27 mouse cellular contexts compared by ENCODE assay signal in genomic region chr16:96222452-96222851, GRCm38 (mm10). TPM values are rescaled to one million over a fixed set of nuclear protein-coding genes. Genes with fewer than 3 reads are reported as not detected.
"Had no signal": no experiment of that assay in that cellular context is flagged by ENCODE, and none has a peak within 500 bp of the region (broad histone marks: within the 10 kb centered on the region; RNA-seq: fewer than 3 reads in every experiment).

No protein-coding gene starts in this region.

- H3K9me3 ChIP-seq: forebrain, embryonic 15.5 days; hindbrain, embryonic 13.5 days; hindbrain, embryonic 15.5 days; intestine, embryonic 15.5 days; kidney, embryonic 15.5 days; limb, embryonic 13.5 days; limb, embryonic 15.5 days; liver, embryonic 12.5 days had no signal

- H3K4me2 ChIP-seq: forebrain, embryonic 15.5 days; hindbrain, embryonic 13.5 days; hindbrain, embryonic 15.5 days; intestine, embryonic 15.5 days; kidney, embryonic 15.5 days; limb, embryonic 13.5 days; limb, embryonic 15.5 days; liver, embryonic 12.5 days had no signal

- H3K27me3 ChIP-seq: forebrain, embryonic 15.5 days; hindbrain, embryonic 13.5 days; hindbrain, embryonic 15.5 days; intestine, embryonic 15.5 days; kidney, embryonic 15.5 days; limb, embryonic 13.5 days; limb, embryonic 15.5 days; liver, embryonic 12.5 days had no signal

- H3K9ac ChIP-seq: forebrain, embryonic 15.5 days; forebrain, postnatal 0 days; hindbrain, embryonic 13.5 days; hindbrain, embryonic 15.5 days; intestine, embryonic 15.5 days; kidney, embryonic 15.5 days; limb, embryonic 13.5 days; limb, embryonic 15.5 days; liver, embryonic 12.5 days; liver, embryonic 14.5 days had no signal

- H3K27ac ChIP-seq: forebrain, embryonic 15.5 days; hindbrain, embryonic 13.5 days; hindbrain, embryonic 15.5 days; hindbrain, postnatal 0 days; intestine, embryonic 15.5 days; kidney, embryonic 15.5 days; kidney, postnatal 0 days; limb, embryonic 13.5 days; limb, embryonic 15.5 days; liver, embryonic 12.5 days; liver, embryonic 14.5 days had no signal

- ATAC-seq: forebrain, embryonic 15.5 days; forebrain, postnatal 0 days; hindbrain, postnatal 0 days; intestine, embryonic 15.5 days; liver, embryonic 12.5 days had no signal

- H3K4me3 ChIP-seq: forebrain, embryonic 15.5 days; hindbrain, embryonic 13.5 days; hindbrain, embryonic 15.5 days; intestine, embryonic 15.5 days; kidney, embryonic 15.5 days; limb, embryonic 13.5 days; limb, embryonic 15.5 days; liver, embryonic 12.5 days had no signal

- DNase-seq: forebrain, postnatal 0 days; gastrocnemius, postnatal 14 days; heart, postnatal 36 days; kidney, adult 11 months; kidney, adult 2 months; kidney, adult 9 months; kidney, postnatal 14 days; kidney, postnatal 36 days; layer of hippocampus, adult 9-11 months; layer of hippocampus, postnatal 36 days; left cerebral cortex, postnatal 4 days; lung, adult 18-20 months had no signal

- H3K4me1 ChIP-seq: forebrain, embryonic 15.5 days; hindbrain, embryonic 13.5 days; hindbrain, embryonic 15.5 days; intestine, embryonic 15.5 days; kidney, embryonic 15.5 days; limb, embryonic 13.5 days; limb, embryonic 15.5 days; liver, embryonic 12.5 days had no signal

- H3K36me3 ChIP-seq: forebrain, embryonic 15.5 days; hindbrain, embryonic 13.5 days; hindbrain, embryonic 15.5 days; intestine, embryonic 15.5 days; kidney, embryonic 15.5 days; limb, embryonic 13.5 days; limb, embryonic 15.5 days; liver, embryonic 12.5 days had no signal

RNA-seq across cellular contexts. Expression of gene B3galt5, which starts 13.1 kb away (rescaled TPM):
- total RNA-seq: gastrocnemius, adult 18-20 months; heart, adult 8-10 months; heart, postnatal 36 days; liver, adult 2 months had no signal

RNA-seq across cellular contexts. Expression of gene Sh3bgr, which starts 22.2 kb away (rescaled TPM):
- total RNA-seq: hematopoietic stem cell, adult 5-6 weeks had no signal
- polyA plus RNA-seq: liver, adult 2 months had no signal

RNA-seq across cellular contexts. Expression of gene Lca5l, which starts 30.4 kb away (rescaled TPM):
- polyA plus RNA-seq: liver, adult 2 months had no signal
